Mouse (Mus musculus): Measurements from ENCODE around the gene Depdc7. TPM values are rescaled to one million over a fixed set of nuclear protein-coding genes. Genes with fewer than 3 reads are reported as not detected.
A peak's percentile ranks its signal among the peaks of the same experiment; 100 is the strongest.

Depdc7 gene
- total and polyA plus RNA-seq, 2 experiments from 2014 or later, result 0.90 to 2.3 TPM

GRCm38 (mm10) chr2:104688321-104688720 lies 54.4 kb downstream of the Depdc7 start:
- H3K36me3 ChIP-seq (ENCODE audit: insufficient read depth, low read length), result peaks cover 23% of the 10 kb centered on the region
- no peaks in the 10 kb centered on the region for H3K27me3 ChIP-seq (ENCODE audit: insufficient read depth, low read length)
- ATAC-seq (ENCODE audit: low FRiP score) (no peak), DNase-seq (ENCODE audit: low spot score) (no peak)
- H3K4me1 ChIP-seq (ENCODE audit: insufficient read depth, low read length), result no peaks in the 10 kb centered on the region
- 88% methylated on average over 3 of the region's 3 CpGs for WGBS
- H3K4me3 ChIP-seq (ENCODE audit: low read depth, low read length), result no peak overlapping the region
- TF ChIP-seq CTCF (IDR thresholded peaks at IDR 0.05), result no peak
- no peak overlapping the region for H3K9ac ChIP-seq (replicated peaks; ENCODE audit: low read length, poor library complexity, severe bottlenecking)
- no peak overlapping the region for H3K27ac ChIP-seq (ENCODE audit: low read depth, low read length)
- H3K9me3 ChIP-seq (ENCODE audit: low read length), result no peaks in the 10 kb centered on the region
- H3K4me2 ChIP-seq (ENCODE audit: low read depth, low read length, poor library complexity, severe bottlenecking), result no peak overlapping the region

- Histone ChIP-seq H3K4me2 (ENCODE audit: low read depth, low read length, poor library complexity, severe bottlenecking) (no peak overlapping the region), H3K9ac (replicated peaks; ENCODE audit: low read length, poor library complexity, severe bottlenecking) (no peak overlapping the region), H3K9me3 (ENCODE audit: low read length) (no peaks in the 10 kb centered on the region), H3K27ac (ENCODE audit: low read depth, low read length) (no peak overlapping the region), H3K36me3 (ENCODE audit: insufficient read depth, low read length) (peaks cover 27% of the 10 kb centered on the region), H3K4me3 (ENCODE audit: low read depth, low read length) (no peak overlapping the region), H3K27me3 (ENCODE audit: insufficient read depth, low read length) (no peaks in the 10 kb centered on the region), H3K4me1 (ENCODE audit: insufficient read depth, low read length) (no peaks in the 10 kb centered on the region)
- DNase-seq (ENCODE audit: low spot score) (no peak), ATAC-seq (ENCODE audit: low FRiP score) (no peak)
- no peak for TF ChIP-seq CTCF (IDR thresholded peaks at IDR 0.05)
- WGBS, result 73% methylated on average over 3 of the region's 3 CpGs
Measured at GRCm38 (mm10) chr2:104687261-104687660, 55.4 kb downstream of the Depdc7 start.

GRCm38 (mm10) chr2:104685418-104685817 lies 57.3 kb downstream of the Depdc7 start:
- no peaks in the 10 kb centered on the region for H3K9me3 ChIP-seq (ENCODE audit: low read length)
- H3K27me3 ChIP-seq (ENCODE audit: insufficient read depth, low read length), result no peaks in the 10 kb centered on the region
- peaks cover 43% of the 10 kb centered on the region for H3K36me3 ChIP-seq (ENCODE audit: insufficient read depth, low read length)
- no peak overlapping the region for H3K9ac ChIP-seq (replicated peaks; ENCODE audit: low read length, poor library complexity, severe bottlenecking)
- peak; percentile 88 for ATAC-seq (ENCODE audit: low FRiP score)
- WGBS, result 6% methylated on average over 13 of the region's 13 CpGs
- no peak overlapping the region for H3K4me2 ChIP-seq (ENCODE audit: low read depth, low read length, poor library complexity, severe bottlenecking)
- TF ChIP-seq CTCF (IDR thresholded peaks at IDR 0.05), result peak; percentile 98
- H3K27ac ChIP-seq (ENCODE audit: low read depth, low read length), result no peak overlapping the region
- DNase-seq (ENCODE audit: low spot score), result peak; percentile 89
- no peak overlapping the region for H3K4me3 ChIP-seq (ENCODE audit: low read depth, low read length)
- H3K4me1 ChIP-seq (ENCODE audit: insufficient read depth, low read length), result no peaks in the 10 kb centered on the region

- Histone ChIP-seq H3K9ac (replicated peaks; ENCODE audit: low read length, poor library complexity, severe bottlenecking) (no peak overlapping the region), H3K9me3 (ENCODE audit: low read length) (no peaks in the 10 kb centered on the region), H3K27me3 (ENCODE audit: insufficient read depth, low read length) (no peaks in the 10 kb centered on the region), H3K4me1 (ENCODE audit: insufficient read depth, low read length) (no peaks in the 10 kb centered on the region), H3K36me3 (ENCODE audit: insufficient read depth, low read length) (peaks cover 43% of the 10 kb centered on the region), H3K4me3 (ENCODE audit: low read depth, low read length) (no peak overlapping the region), H3K4me2 (ENCODE audit: low read depth, low read length, poor library complexity, severe bottlenecking) (no peak overlapping the region), H3K27ac (ENCODE audit: low read depth, low read length) (no peak overlapping the region)
- ATAC-seq (ENCODE audit: low FRiP score) (no peak), DNase-seq (ENCODE audit: low spot score) (no peak)
- TF ChIP-seq CTCF (IDR thresholded peaks at IDR 0.05), result no peak
- WGBS, result 87% methylated on average over 4 of the region's 4 CpGs
Measured at GRCm38 (mm10) chr2:104684771-104685170, 57.9 kb downstream of the Depdc7 start.

GRCm38 (mm10) chr2:104677326-104677725 lies 65.4 kb downstream of the Depdc7 start:
- no peaks in the 10 kb centered on the region for H3K4me1 ChIP-seq (ENCODE audit: insufficient read depth, low read length)
- no peak overlapping the region for H3K4me3 ChIP-seq (ENCODE audit: low read depth, low read length)
- H3K27ac ChIP-seq (ENCODE audit: low read depth, low read length), result no peak overlapping the region
- ATAC-seq (ENCODE audit: low FRiP score), result no peak
- no peak overlapping the region for H3K9ac ChIP-seq (replicated peaks; ENCODE audit: low read length, poor library complexity, severe bottlenecking)
- H3K4me2 ChIP-seq (ENCODE audit: low read depth, low read length, poor library complexity, severe bottlenecking), result no peak overlapping the region
- DNase-seq (ENCODE audit: low spot score), result no peak
- WGBS, result 84% methylated on average over 3 of the region's 3 CpGs
- H3K9me3 ChIP-seq (ENCODE audit: low read length), result no peaks in the 10 kb centered on the region
- TF ChIP-seq CTCF (IDR thresholded peaks at IDR 0.05), result no peak
- H3K36me3 ChIP-seq (ENCODE audit: insufficient read depth, low read length), result peaks cover 29% of the 10 kb centered on the region
- H3K27me3 ChIP-seq (ENCODE audit: insufficient read depth, low read length), result no peaks in the 10 kb centered on the region

Other genes starting within 250 kb of the Depdc7 start
- 43.7 and 44.2 TPM in 2 replicates for gene Hipk3, start 248.4 kb downstream of the Depdc7 start, total RNA-seq (2014; rRNA removed)
- gene Hipk3, start 248.4 kb downstream of the Depdc7 start, polyA plus RNA-seq (2015; fragmentation: Nextera tagmentation; extraction: Ambion mirVana), result 5.3 and 5.8 TPM in 2 replicates
- gene Cstf3, start 152.4 kb downstream of the Depdc7 start, total RNA-seq (2014; rRNA removed), result 19.1 and 30.3 TPM in 2 replicates
- gene Cstf3, start 152.4 kb downstream of the Depdc7 start, polyA plus RNA-seq (2015; fragmentation: Nextera tagmentation; extraction: Ambion mirVana), result 58.9 and 72.0 TPM in 2 replicates
- gene Tcp11l1, start 30.7 kb downstream of the Depdc7 start, total RNA-seq (2014; rRNA removed), result 27.8 and 28.2 TPM in 2 replicates
- 51.6 and 58.8 TPM in 2 replicates for gene Tcp11l1, start 30.7 kb downstream of the Depdc7 start, polyA plus RNA-seq (2015; fragmentation: Nextera tagmentation; extraction: Ambion mirVana)
- gene Pin1rt1, start 26.5 kb downstream of the Depdc7 start, total RNA-seq (2014; rRNA removed), result not detected in 2 replicates
- gene Pin1rt1, start 26.5 kb downstream of the Depdc7 start, polyA plus RNA-seq (2015; fragmentation: Nextera tagmentation; extraction: Ambion mirVana), result not detected in 2 replicates
- gene Qser1, start 73.9 kb upstream of the Depdc7 start, total RNA-seq (2014; rRNA removed), result 14.1 TPM in 2 replicates
- 2.9 and 3.4 TPM in 2 replicates for gene Qser1, start 73.9 kb upstream of the Depdc7 start, polyA plus RNA-seq (2015; fragmentation: Nextera tagmentation; extraction: Ambion mirVana)
- 1.5 and 3.9 TPM in 2 replicates for gene Prrg4, start 107.0 kb upstream of the Depdc7 start, total RNA-seq (2014; rRNA removed)
- 0.58 and 0.98 TPM in 2 replicates for gene Prrg4, start 107.0 kb upstream of the Depdc7 start, polyA plus RNA-seq (2015; fragmentation: Nextera tagmentation; extraction: Ambion mirVana)
- gene Ccdc73, start 124.9 kb upstream of the Depdc7 start, total RNA-seq (2014; rRNA removed), result 0.71 TPM in 1 of 2 replicates, not detected in the other
- 4.5 and 4.9 TPM in 2 replicates for gene Ccdc73, start 124.9 kb upstream of the Depdc7 start, polyA plus RNA-seq (2015; fragmentation: Nextera tagmentation; extraction: Ambion mirVana)

Measured in midbrain, postnatal 0 days (tissue).